Mouse (Mus musculus) ovary, adult 10 weeks (tissue): ENCODE data around the gene Zhx3. TPM values are rescaled to one million over a fixed set of nuclear protein-coding genes. Genes with fewer than 3 reads are reported as not detected.

Experiments
- polyA plus RNA-seq: library from polyadenylated mRNA; stranded (reverse); fragments of 350-450 nt; fragmentation: Illumina TruSeq; extraction: RNeasy Lipid Tissue Mini Kit (QIAGEN cat#74804); gene quantifications from one replicate; pipeline ENCODE4 v1.2.3, GENCODE M21; 2014

Zhx3 gene
- 14.7 TPM for polyA plus RNA-seq

DNA sequence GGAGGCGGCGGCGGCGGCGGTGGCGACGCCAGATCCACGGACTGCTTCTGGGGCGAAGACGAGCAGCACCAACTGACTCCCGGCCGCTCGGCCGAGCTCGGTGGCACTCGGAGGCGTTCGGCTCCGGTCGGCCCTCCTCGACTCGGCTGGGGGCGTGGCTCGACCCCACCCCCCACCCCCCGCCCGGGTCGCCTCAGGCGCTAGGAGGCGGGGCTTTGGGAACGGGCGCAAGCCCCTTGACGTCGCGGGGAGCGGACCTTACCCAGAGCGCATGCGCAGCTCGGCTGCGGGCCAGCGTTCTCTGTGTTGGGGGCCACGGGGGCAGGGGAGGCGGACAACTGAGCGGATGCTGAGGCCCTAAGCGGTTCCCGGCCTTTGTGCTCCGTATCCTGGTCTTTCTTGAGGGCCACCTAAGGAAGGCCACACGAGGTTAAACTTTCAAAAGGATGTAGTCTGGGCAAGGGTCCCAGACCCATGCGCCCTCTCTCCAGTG, at the start of gene Zhx3:
Zhx3 (minus strand) TSS at position 109 of the 493 bp plus-strand sequence.

GRCm38 (mm10) chr2:160912231-160912671, 39.5 kb upstream of the Zhx3 start, which contains the start of gene Emilin3:
Gene Emilin3, minus strand, starts transcription at chr2:160912328.

GRCm38 (mm10) chr2:160880453-160881195, 7.8 kb upstream of the Zhx3 start, which contains the start of gene Lpin3:
Gene Lpin3, plus strand, starts transcription at chr2:160880670.

GRCm38 (mm10) chr2:160731117-160731838, 141.5 kb downstream of the Zhx3 start, which contains the start of gene Plcg1:
Gene Plcg1, plus strand, starts transcription at chr2:160731300.

Other genes starting within 250 kb of the Zhx3 start
- 388 TPM for gene Top1, start 227.1 kb downstream of the Zhx3 start, polyA plus RNA-seq
- 13.0 TPM for gene Plcg1, start 141.7 kb downstream of the Zhx3 start, polyA plus RNA-seq
- gene Lpin3, start 7.7 kb upstream of the Zhx3 start, polyA plus RNA-seq: 0.37 TPM
- gene Emilin3, start 39.3 kb upstream of the Zhx3 start, polyA plus RNA-seq: 0.20 TPM
- gene Chd6, start 236.1 kb upstream of the Zhx3 start, polyA plus RNA-seq: 64.5 TPM